Mouse (Mus musculus): ENCODE measurements around the gene Speg. TPM values are rescaled to one million over a fixed set of nuclear protein-coding genes. Genes with fewer than 3 reads are reported as not detected.

Speg gene
- polyA plus RNA-seq, 1 experiment from 2014 or later = 9.4 TPM

Other genes starting within 250 kb of the Speg start
- 2.1 and 2.3 TPM in 2 replicates for gene Slc23a3, start 241.4 kb upstream of the Speg start, polyA plus RNA-seq (2015; fragmentation: Nextera tagmentation; extraction: Ambion mirVana)
- gene Cnppd1, start 232.6 kb upstream of the Speg start, polyA plus RNA-seq (2015; fragmentation: Nextera tagmentation; extraction: Ambion mirVana) = 48.8 and 54.7 TPM in 2 replicates
- 55.8 and 59.7 TPM in 2 replicates for gene Retreg2, start 232.5 kb upstream of the Speg start, polyA plus RNA-seq (2015; fragmentation: Nextera tagmentation; extraction: Ambion mirVana)
- gene Zfand2b, start 206.7 kb upstream of the Speg start, polyA plus RNA-seq (2015; fragmentation: Nextera tagmentation; extraction: Ambion mirVana) = 43.4 and 44.5 TPM in 2 replicates
- gene Abcb6, start 194.9 kb upstream of the Speg start, polyA plus RNA-seq (2015; fragmentation: Nextera tagmentation; extraction: Ambion mirVana) = 60.5 and 63.3 TPM in 2 replicates
- 9.7 and 10.0 TPM in 2 replicates for gene Ankzf1, start 183.1 kb upstream of the Speg start, polyA plus RNA-seq (2015; fragmentation: Nextera tagmentation; extraction: Ambion mirVana)
- gene Atg9a, start 183.1 kb upstream of the Speg start, polyA plus RNA-seq (2015; fragmentation: Nextera tagmentation; extraction: Ambion mirVana) = 24.1 and 28.1 TPM in 2 replicates
- 3.2 and 4.5 TPM in 2 replicates for gene Glb1l, start 164.5 kb upstream of the Speg start, polyA plus RNA-seq (2015; fragmentation: Nextera tagmentation; extraction: Ambion mirVana)
- gene Stk16, start 164.5 kb upstream of the Speg start, polyA plus RNA-seq (2015; fragmentation: Nextera tagmentation; extraction: Ambion mirVana) = 80.2 and 84.8 TPM in 2 replicates
- 372 and 392 TPM in 2 replicates for gene Tuba4a, start 155.4 kb upstream of the Speg start, polyA plus RNA-seq (2015; fragmentation: Nextera tagmentation; extraction: Ambion mirVana)
- not detected in 2 replicates for gene A630095N17Rik, start 143.2 kb upstream of the Speg start, polyA plus RNA-seq (2015; fragmentation: Nextera tagmentation; extraction: Ambion mirVana)
- gene Dnajb2, start 138.9 kb upstream of the Speg start, polyA plus RNA-seq (2015; fragmentation: Nextera tagmentation; extraction: Ambion mirVana) = 28.9 and 32.4 TPM in 2 replicates
- gene Ptprn, start 110.8 kb upstream of the Speg start, polyA plus RNA-seq (2015; fragmentation: Nextera tagmentation; extraction: Ambion mirVana) = 0.05 and 0.13 TPM in 2 replicates
- not detected in 2 replicates for gene Resp18, start 96.9 kb upstream of the Speg start, polyA plus RNA-seq (2015; fragmentation: Nextera tagmentation; extraction: Ambion mirVana)
- gene Dnpep, start 57.3 kb upstream of the Speg start, polyA plus RNA-seq (2015; fragmentation: Nextera tagmentation; extraction: Ambion mirVana) = 52.1 and 57.4 TPM in 2 replicates
- gene Des, start 15.0 kb upstream of the Speg start, polyA plus RNA-seq (2015; fragmentation: Nextera tagmentation; extraction: Ambion mirVana) = 10.3 and 12.8 TPM in 2 replicates
- gene Gmppa, start 60.6 kb downstream of the Speg start, polyA plus RNA-seq (2015; fragmentation: Nextera tagmentation; extraction: Ambion mirVana) = 33.8 and 35.2 TPM in 2 replicates
- 0.05 TPM in 1 of 2 replicates, not detected in the other for gene Asic4, start 75.1 kb downstream of the Speg start, polyA plus RNA-seq (2015; fragmentation: Nextera tagmentation; extraction: Ambion mirVana)
- 4.0 and 4.3 TPM in 2 replicates for gene Chpf, start 104.0 kb downstream of the Speg start, polyA plus RNA-seq (2015; fragmentation: Nextera tagmentation; extraction: Ambion mirVana)
- gene Tmem198, start 104.2 kb downstream of the Speg start, polyA plus RNA-seq (2015; fragmentation: Nextera tagmentation; extraction: Ambion mirVana) = 0.06 and 0.15 TPM in 2 replicates
- gene Obsl1, start 131.2 kb downstream of the Speg start, polyA plus RNA-seq (2015; fragmentation: Nextera tagmentation; extraction: Ambion mirVana) = 7.3 and 9.4 TPM in 2 replicates
- gene Inha, start 131.8 kb downstream of the Speg start, polyA plus RNA-seq (2015; fragmentation: Nextera tagmentation; extraction: Ambion mirVana) = 0.66 and 0.67 TPM in 2 replicates
- 5.1 and 6.6 TPM in 2 replicates for gene Stk11ip, start 146.2 kb downstream of the Speg start, polyA plus RNA-seq (2015; fragmentation: Nextera tagmentation; extraction: Ambion mirVana)
- 0.60 and 0.64 TPM in 2 replicates for gene Slc4a3, start 171.0 kb downstream of the Speg start, polyA plus RNA-seq (2015; fragmentation: Nextera tagmentation; extraction: Ambion mirVana)